20 mouse cellular contexts compared by ENCODE assay signal in the genomic region with DNA sequence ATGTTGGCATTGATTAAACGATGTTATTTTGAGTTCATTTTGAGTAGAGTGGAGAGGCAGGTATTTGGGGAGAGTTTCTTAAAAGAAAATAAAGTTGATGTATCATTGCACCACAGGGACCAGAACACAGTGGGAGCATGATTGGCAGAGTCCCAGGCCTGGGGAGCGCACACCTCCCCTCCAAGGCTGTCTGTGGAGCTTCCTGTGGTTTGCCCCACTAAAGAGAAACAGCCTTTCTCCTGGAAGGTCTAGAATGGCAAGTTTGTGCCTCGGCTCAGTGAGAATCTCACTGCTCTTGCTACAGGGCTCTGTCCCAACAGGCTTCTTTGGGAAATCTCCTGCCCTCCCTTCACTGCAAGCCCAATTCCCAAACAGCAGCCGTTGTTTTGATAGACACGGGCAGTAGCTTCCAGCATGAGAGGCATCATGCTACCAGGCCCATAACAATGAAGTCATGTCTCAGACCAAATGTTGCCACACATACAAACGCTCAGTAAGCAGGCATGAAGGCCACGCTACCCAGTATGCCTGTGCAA.
DNase-seq lines count a peak whose midpoint lies in the region; ATAC-seq and TF ChIP-seq lines count a peak whose summit lies in the region.
"Had no signal": no experiment of that assay in that cellular context is flagged by ENCODE, and none has a peak within 500 bp of the region (broad histone marks: within the 10 kb centered on the region; RNA-seq: fewer than 3 reads in every experiment).

No protein-coding gene starts in this region.

- no peaks in the 10 kb centered on the region for H3K27me3 ChIP-seq in kidney, postnatal 0 days (ENCODE audit: insufficient read depth, low read length)
- no peaks in the 10 kb centered on the region for H3K27me3 ChIP-seq in limb, embryonic 15.5 days
- no peaks in the 10 kb centered on the region for H3K27me3 ChIP-seq in midbrain, embryonic 14.5 days (ENCODE audit: control insufficient read depth, insufficient read depth, low read length)
- H3K27me3 ChIP-seq: heart, embryonic 15.5 days; midbrain, embryonic 13.5 days had no signal

- peak; percentile 24 for DNase-seq in kidney, postnatal 0 days (ENCODE audit: low spot score)
- DNase-seq in kidney, adult 18-20 months = no peak
- peak; percentile 35 for DNase-seq in NIH3T3 (ENCODE audit: low read depth)
- no peak for DNase-seq in right cerebral cortex, postnatal 10 days (ENCODE audit: low spot score in 2 of 2)
- no peak for DNase-seq in midbrain, embryonic 14.5 days
- DNase-seq: cerebellum, adult 2 months; cerebellum, postnatal 36 days; gastrocnemius, postnatal 10 days; kidney, adult 11 months; kidney, postnatal 25 days; liver, postnatal 0 days; lung, postnatal 10 days; right cerebral cortex, postnatal 25 days had no signal

- no peak overlapping the region for H3K4me2 ChIP-seq in kidney, postnatal 0 days (ENCODE audit: low read length)
- no peak overlapping the region for H3K4me2 ChIP-seq in limb, embryonic 15.5 days
- H3K4me2 ChIP-seq in midbrain, embryonic 14.5 days (ENCODE audit: low read length) = no peak overlapping the region
- H3K4me2 ChIP-seq: heart, embryonic 15.5 days; midbrain, embryonic 13.5 days had no signal

- no peak for ATAC-seq in kidney, postnatal 0 days (replicated peaks; ENCODE audit: low FRiP score, low read depth)
- peak; percentile 61 for ATAC-seq in common myeloid progenitor, adult 5-6 weeks (replicated peaks; ENCODE audit: low read depth, poor library complexity, severe bottlenecking)
- ATAC-seq in limb, embryonic 15.5 days (ENCODE audit: insufficient number of reproducible peaks, low FRiP score, low TSS enrichment, low read depth) = no peak
- no peak for ATAC-seq in midbrain, embryonic 14.5 days (ENCODE audit: low FRiP score, low TSS enrichment)
- ATAC-seq: liver, postnatal 0 days; midbrain, embryonic 13.5 days had no signal

- TF ChIP-seq CTCF in kidney, postnatal 0 days (IDR thresholded peaks at IDR 0.05; ENCODE audit: low read depth) = no peak

- H3K9ac ChIP-seq in kidney, postnatal 0 days (ENCODE audit: low read depth, low read length) = no peak overlapping the region
- no peak overlapping the region for H3K9ac ChIP-seq in limb, embryonic 15.5 days
- no peak overlapping the region for H3K9ac ChIP-seq in midbrain, embryonic 14.5 days (replicated peaks; ENCODE audit: low read length)
- H3K9ac ChIP-seq: heart, embryonic 15.5 days; liver, postnatal 0 days; midbrain, embryonic 13.5 days had no signal

- no peaks in the 10 kb centered on the region for H3K9me3 ChIP-seq in kidney, postnatal 0 days (replicated peaks; ENCODE audit: low read length)
- no peaks in the 10 kb centered on the region for H3K9me3 ChIP-seq in limb, embryonic 15.5 days
- H3K9me3 ChIP-seq in midbrain, embryonic 14.5 days (ENCODE audit: control insufficient read depth, low read length) = 0 out of 2 replicates have a peak, but pooled peaks cover 8% of the 10 kb centered on the region
- H3K9me3 ChIP-seq: heart, embryonic 15.5 days; hindbrain, embryonic 10.5 days had no signal

- peaks cover 4% of the 10 kb centered on the region; the same call in 1 of the 2 replicates for H3K4me1 ChIP-seq in kidney, postnatal 0 days (replicated peaks; ENCODE audit: insufficient read depth, low read length)
- peaks cover 11% of the 10 kb centered on the region; the same call in 1 of the 2 replicates for H3K4me1 ChIP-seq in limb, embryonic 15.5 days
- no peaks in the 10 kb centered on the region for H3K4me1 ChIP-seq in midbrain, embryonic 14.5 days (ENCODE audit: control insufficient read depth, insufficient read depth, low read length)
- H3K4me1 ChIP-seq: forebrain, embryonic 10.5 days; heart, embryonic 15.5 days; hindbrain, embryonic 10.5 days; midbrain, embryonic 13.5 days had no signal

- H3K4me3 ChIP-seq in kidney, postnatal 0 days (replicated peaks; ENCODE audit: low read depth, low read length) = no peak overlapping the region
- no peak overlapping the region for H3K4me3 ChIP-seq in limb, embryonic 15.5 days
- H3K4me3 ChIP-seq in midbrain, embryonic 14.5 days (replicated peaks; ENCODE audit: low read depth, low read length) = no peak overlapping the region
- H3K4me3 ChIP-seq: forebrain, embryonic 10.5 days; heart, embryonic 15.5 days; hindbrain, embryonic 10.5 days; midbrain, embryonic 13.5 days; myocyte had no signal

- no peak overlapping the region for H3K27ac ChIP-seq in kidney, postnatal 0 days
- H3K27ac ChIP-seq in limb, embryonic 15.5 days = peak overlapping the region; percentile 14; the same call in 1 of the 2 replicates
- no peak overlapping the region for H3K27ac ChIP-seq in midbrain, embryonic 14.5 days (replicated peaks; ENCODE audit: low read depth, low read length)
- H3K27ac ChIP-seq: forebrain, embryonic 10.5 days; heart, embryonic 15.5 days; hindbrain, embryonic 10.5 days; midbrain, embryonic 13.5 days had no signal

- 48% methylated on average over 7 of the region's 7 CpGs for WGBS in kidney, postnatal 0 days
- 58% methylated on average over 7 of the region's 7 CpGs for WGBS in limb, embryonic 15.5 days
- 87% methylated on average over 7 of the region's 7 CpGs for WGBS in midbrain, embryonic 14.5 days

- H3K36me3 ChIP-seq in kidney, postnatal 0 days (ENCODE audit: insufficient read depth, low read length) = no peaks in the 10 kb centered on the region
- no peaks in the 10 kb centered on the region; the same call in 1 of the 2 replicates for H3K36me3 ChIP-seq in limb, embryonic 15.5 days
- no peaks in the 10 kb centered on the region for H3K36me3 ChIP-seq in midbrain, embryonic 14.5 days (ENCODE audit: control insufficient read depth, insufficient read depth, low read length)
- H3K36me3 ChIP-seq: heart, embryonic 15.5 days had no signal

Comparison
In these comparisons a context has a peak if more than half of its experiments do, and no peak if none do; other contexts are left out.
1. DNase-seq: peak in kidney, postnatal 0 days (single experiment) and NIH3T3 (single experiment); none in kidney, adult 18-20 months (single experiment), right cerebral cortex, postnatal 10 days (0 of 2) and midbrain, embryonic 14.5 days (single experiment).